Mouse (Mus musculus) spleen, adult 18-20 months (tissue): ENCODE measurements around the gene 0610009B22Rik.

Experiments
- DNase-seq, 2 experiments: peaks; one replicate each; pipeline ENCODE4 v3.0.0; 2022; ENCODE audit warnings: mixed read lengths in 2 of 2

0610009B22Rik gene

DNA sequence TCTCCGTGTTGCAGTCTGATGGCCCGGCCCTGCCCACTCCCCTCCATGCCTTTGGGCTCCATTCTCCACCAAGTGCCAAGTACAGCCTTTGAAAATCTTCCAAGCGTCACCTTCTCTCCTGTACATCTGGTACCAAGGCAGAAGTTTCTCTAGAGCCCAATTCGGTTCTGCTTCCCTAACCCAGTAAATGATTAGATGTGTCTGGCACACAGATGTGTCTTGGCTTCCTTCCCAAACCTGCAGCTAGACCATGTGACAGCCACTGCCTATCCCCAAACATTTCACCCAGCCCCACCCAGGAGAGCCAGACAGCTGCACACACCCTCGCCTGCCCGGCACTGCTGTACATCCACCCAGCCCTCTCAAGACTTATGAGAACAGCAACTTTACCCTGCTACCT is 30.0 kb downstream of the 0610009B22Rik start:
- no peak for DNase-seq

GRCm38 (mm10) chr11:51658291-51658690 is 30.4 kb downstream of the 0610009B22Rik start:
- DNase-seq: no peak

- DNase-seq: no peak
Observed at GRCm38 (mm10) chr11:51656798-51657521, 31.7 kb downstream of the 0610009B22Rik start.

GRCm38 (mm10) chr11:51654891-51655290 is 33.8 kb downstream of the 0610009B22Rik start:
- DNase-seq: no peak

DNA sequence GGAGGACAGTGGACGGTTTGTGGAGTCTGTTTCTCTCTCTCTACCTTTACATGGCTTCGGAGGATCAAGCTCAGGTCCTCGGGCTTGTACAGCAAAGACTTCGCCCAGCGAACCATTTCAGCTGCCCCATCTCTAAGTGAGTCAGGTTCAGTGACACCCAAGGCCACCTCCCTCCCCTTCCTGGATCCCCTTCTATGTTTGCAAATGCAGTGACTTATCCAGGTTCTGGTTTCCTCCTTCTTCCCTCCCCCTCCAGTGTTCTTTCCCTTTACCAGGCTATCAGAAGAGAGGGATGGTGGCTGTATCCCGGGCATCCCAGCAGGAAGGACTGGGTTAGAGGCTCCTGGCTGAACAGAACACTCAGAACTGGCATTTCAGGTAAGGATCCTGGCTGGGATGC is 34.9 kb downstream of the 0610009B22Rik start:
- no peak for DNase-seq

DNA sequence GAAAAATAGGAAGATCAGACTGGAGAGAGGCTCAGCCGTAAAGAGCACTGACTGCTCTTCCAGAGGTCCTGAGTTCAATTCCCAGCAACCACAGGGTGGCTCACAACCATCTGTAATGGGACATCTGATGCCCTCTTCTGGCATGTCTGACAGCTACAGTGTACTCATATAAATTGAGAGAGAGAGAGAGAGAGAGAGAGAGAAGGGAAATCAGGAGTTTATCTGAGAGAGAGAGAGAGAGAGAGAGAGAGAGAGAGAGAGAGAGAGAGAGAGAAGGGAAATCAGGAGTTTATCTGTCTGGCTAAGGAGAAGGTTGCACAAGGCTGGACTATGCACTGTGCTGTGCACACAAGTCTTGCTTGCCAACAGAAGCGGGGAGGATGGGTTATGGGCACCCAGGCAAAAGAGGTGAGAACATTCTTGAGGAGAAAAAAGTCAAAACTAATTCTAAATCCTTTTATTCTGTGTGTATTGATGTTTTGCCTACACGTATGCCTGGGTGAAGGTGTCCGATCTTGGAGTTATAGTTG is 35.7 kb downstream of the 0610009B22Rik start:
- DNase-seq: no peak

DNA sequence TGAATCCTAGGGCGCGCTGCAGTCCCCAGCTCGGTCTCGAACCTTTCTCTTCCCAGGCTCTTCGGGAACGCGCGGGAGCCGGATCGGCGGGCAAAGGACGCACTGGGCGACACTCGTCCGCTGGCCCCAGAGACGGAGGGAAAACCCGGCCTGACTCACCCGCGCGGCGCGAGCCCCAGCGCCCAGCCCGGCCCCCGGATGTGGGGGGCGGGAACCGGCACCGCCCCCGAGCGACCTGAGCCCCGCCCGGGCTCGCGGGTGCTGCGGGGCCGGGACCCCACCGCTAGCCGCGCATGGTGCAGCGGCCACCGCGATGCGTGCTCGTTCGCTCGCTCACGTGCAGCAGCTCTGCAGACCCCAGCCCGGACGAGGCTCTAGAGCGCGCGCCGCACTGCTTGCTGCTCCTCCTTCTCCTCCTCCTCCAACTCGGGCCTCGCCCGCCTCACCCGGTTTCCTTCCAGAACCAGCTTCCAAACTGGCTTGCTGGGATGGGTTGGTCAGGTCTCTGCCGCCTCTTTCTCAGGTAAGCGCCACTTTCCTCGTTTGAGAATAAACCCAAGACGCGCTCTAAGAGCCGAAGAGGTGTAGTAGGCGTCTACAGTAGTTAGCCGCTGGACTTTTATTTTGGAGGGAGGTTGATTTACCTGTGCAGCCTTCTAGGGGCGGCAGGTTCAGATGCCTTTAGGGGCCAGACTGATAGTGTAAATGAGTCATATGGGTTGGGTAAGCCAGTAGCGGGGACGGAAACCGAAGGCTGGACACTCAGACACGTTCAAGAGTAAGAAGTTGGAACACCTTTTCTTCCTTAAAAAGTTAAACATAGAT is 37.8 kb downstream of the 0610009B22Rik start, which contains the start of the genes N4bp3 and D930048N14Rik:
Gene N4bp3, minus strand, starts transcription at position 152 of the 825 bp plus-strand sequence.
Gene D930048N14Rik, plus strand, starts transcription at position 264 of the 825 bp plus-strand sequence.
- peak; percentile 73 to 84 for DNase-seq

- DNase-seq: no peak
Observed at GRCm38 (mm10) chr11:51650261-51650660, 38.4 kb downstream of the 0610009B22Rik start.

DNA sequence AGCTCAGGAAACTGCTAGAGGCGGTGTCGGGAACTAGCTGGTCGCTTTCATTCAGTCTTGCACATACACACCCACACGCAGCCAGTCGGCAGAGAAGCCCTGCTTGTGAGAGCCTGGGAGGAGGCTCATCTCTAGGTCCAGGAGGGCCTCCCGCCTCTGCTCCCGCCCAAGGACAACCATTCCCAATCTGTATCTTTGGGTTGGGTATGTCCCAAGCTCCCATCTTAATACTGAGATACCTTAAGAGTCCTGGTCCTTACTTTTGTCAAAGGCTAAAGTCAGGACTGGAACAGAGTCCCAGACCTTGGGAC is 38.8 kb downstream of the 0610009B22Rik start:
- DNase-seq: no peak

GRCm38 (mm10) chr11:51649111-51649888 is 39.4 kb downstream of the 0610009B22Rik start:
- no peak for DNase-seq

- DNase-seq: no peak
Observed at GRCm38 (mm10) chr11:51648566-51648965, 40.1 kb downstream of the 0610009B22Rik start.

- DNase-seq: no peak
Observed at GRCm38 (mm10) chr11:51646751-51647667, 41.7 kb downstream of the 0610009B22Rik start.

GRCm38 (mm10) chr11:51646245-51646644 is 42.4 kb downstream of the 0610009B22Rik start:
- no peak for DNase-seq

- DNase-seq: no peak
Observed at GRCm38 (mm10) chr11:51645293-51645692, 43.4 kb downstream of the 0610009B22Rik start.

DNA sequence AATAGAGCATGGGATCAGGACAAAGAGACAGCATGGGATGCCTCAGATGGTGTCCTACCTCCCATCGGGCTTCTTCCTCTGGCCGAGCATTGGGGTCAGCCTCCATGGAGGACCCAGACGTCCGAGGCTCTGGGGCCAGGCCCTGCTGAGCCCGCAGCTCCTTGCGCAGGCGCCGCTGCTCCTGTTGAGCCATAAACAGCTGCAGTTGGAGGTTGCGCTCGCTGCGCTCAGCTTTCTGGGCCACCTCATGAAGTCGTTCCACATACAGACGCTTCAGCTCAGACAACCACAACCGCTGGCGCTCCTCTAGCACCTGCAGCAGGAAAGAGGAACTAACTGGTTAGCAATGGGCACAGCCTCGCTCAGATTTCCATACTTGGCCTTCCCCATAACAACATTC is 44.5 kb downstream of the 0610009B22Rik start:
- DNase-seq: peak; percentile 61 to 72

DNA sequence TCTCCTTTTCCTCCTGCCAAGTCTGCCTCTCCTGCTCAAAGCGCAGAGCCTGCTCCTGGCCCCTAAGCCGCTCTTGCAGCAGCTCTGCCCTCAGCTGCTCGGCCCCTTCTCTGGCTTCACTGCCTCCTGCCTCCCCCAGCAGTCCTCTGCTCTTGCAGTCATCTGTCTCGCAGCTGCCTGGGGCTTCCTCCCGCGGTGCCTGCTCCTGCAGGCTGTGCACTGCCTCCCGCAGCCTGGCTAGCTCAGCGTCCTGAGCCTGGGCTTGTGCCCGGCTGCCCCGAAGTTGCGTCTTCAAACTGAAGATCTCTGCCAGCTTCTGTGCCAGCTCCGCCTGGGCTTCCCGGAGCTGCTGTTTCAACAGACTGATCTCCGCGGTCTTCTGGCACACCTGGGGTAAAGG is 44.9 kb downstream of the 0610009B22Rik start:
- DNase-seq: peak in 1 of 2 experiments; percentile 38

DNA sequence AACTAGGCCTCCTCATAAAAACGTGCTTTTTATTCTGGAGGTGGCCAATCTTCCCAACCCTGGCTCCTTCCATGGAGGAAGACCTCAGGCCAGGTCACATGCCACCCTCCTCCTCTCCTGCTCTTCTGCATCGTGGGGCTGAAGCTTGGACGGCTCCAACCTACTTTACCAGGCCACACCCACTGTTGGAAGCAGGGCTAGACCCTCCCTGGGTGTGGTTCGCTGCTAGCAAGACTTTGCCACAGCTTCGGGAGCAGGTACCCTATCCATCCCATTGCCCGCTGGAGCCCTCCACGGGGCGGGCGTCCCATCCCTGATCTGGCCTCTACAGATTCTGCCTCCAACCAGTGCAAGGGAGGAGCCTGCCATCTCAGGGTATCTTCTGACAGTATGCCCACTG is 45.5 kb downstream of the 0610009B22Rik start:
- no peak for DNase-seq

GRCm38 (mm10) chr11:51640748-51641147 is 47.9 kb downstream of the 0610009B22Rik start:
- no peak for DNase-seq

DNA sequence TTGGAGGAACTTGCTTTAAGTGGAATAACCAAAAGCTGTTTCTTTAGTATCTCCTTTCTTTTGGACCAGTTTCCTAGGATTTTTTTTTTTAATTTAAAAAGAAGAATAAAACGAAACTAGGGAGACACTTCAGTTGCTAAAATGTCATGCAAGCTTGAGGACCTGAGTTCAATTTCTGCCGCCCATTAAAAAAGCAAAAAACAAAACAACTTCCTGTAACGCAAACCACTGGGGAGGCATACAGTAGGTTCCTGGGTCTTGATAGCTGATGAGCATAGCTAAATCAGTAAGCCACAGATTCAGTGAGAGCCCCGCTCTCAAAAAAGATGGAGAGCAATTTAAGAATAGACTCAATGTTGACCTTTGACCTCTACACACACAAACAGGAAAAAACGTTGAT is 50.2 kb downstream of the 0610009B22Rik start:
- no peak for DNase-seq

DNA sequence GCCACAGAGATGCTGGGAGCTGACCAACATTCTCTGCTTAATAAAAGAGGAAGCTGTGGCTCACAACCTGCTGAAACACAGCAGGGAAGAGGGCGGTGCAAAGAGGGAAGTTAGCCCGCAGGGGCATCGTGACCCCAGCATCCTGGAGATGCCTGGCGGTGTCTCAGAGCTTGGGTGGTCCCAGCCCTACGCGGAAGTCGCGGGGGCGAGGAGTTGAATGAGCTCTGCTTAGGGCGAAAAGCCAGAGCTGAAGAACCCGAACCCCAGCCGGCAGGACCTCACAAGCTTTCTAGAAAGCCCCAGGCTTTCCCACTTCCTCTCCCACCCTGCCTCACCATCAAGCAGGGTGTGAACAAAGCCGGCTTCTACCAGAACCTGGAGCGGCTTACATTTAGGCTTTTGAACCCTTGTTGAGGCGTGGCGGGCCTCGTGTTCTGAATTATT is 50.7 kb downstream of the 0610009B22Rik start:
- DNase-seq: peak; percentile 65 to 71

DNA sequence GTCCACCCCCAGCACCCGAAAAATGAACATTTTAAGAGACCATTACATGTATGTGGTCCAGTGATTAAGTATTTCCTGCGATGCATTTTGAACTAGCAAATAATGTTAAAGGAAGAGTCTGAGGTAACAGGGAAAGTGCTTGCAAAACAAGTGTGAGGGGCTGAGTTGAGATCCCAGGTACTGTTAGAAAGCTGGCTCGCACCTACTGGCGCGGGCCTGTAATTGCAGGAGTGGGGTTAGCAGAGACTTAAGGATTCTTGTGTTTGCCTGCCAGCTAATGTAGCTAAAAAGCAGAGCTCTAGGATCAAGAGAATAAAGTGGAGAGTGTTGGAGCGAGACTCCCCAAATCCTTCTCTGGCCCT is 52.4 kb downstream of the 0610009B22Rik start:
- peak; percentile 53 to 55 for DNase-seq
